Mouse (Mus musculus) urinary bladder, postnatal 4 days (tissue): ENCODE data around the gene Phgr1.
A peak's percentile ranks its signal among the peaks of the same experiment; 100 is the strongest.

ENCODE experiments used
- DNase-seq, 2 experiments: peaks; one replicate each; pipeline ENCODE4 v3.0.0; 2021 to 2022; ENCODE audit warnings: low spot score in 2 of 2

Phgr1 gene

DNA sequence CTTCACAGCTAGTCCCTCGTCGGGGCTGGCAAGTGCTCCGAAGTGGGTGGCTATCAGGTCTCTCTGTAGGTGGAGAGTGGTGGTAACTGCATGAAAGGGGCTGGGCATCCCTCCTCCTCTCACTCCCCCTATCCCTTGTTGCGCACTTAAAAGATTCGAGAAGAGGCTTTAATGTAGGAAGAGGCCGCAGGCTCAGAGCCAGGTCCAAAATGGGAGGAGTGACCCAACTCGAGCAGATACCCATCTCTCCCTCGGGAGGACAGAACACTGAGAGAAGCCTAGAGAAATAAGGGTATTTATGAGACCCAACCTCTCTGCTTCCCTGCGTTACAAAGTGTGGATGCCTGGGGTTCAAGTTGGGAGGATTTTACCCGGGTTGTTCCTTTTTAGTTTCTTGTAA is 6.5 kb downstream of the Phgr1 start:
- DNase-seq = no peak

DNA sequence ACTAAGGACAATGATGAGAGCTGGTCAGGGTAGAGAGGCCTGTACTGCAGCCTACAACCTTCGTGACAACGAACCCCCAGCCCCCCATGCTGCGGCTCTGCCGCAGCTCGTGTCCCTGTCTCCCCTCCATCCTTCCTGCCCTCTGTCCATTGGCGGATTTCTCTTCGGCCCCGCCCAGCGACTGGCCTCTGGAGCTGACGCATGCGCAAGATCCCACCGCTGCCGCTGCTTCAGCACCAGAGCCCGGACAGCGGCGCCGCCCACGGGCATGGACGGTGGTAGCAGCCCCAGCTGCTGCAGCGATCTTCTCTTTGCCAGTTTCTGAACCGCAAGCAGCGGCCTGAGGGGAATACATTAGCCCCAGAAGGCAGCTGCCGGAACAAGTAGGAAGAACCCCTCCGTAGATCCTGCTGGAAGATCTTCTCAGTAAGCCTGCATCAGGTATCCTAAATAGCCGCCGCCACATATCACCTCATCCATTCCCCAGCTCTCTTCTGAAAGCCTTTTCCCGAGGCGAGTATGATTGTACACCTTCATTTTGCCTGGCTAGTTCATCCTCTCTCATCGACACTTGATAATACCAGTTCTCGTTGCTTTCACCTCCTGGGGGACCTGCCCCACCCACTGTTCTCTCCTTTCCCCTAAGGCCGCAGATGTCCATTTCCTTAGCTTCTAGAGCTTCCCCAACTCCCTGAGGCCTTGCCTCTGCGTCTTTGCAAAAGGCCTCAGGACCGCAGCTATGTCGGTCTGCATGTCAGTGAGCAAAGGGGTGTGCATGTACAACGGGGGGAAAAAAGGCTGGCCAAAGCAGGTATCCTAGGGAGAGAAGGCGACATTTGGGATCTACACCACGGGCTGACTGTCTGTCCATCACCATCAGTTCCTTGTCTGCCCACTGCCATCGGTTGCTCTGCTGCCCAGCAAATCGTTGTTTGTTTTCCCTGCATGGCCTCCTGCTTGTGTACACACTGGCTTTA is 7.2 kb downstream of the Phgr1 start, which contains the start of gene Disp2:
Gene Disp2 (plus strand): TSS at position 216 of the 977 bp plus-strand sequence.
- DNase-seq = peak; percentile 87 to 92

DNA sequence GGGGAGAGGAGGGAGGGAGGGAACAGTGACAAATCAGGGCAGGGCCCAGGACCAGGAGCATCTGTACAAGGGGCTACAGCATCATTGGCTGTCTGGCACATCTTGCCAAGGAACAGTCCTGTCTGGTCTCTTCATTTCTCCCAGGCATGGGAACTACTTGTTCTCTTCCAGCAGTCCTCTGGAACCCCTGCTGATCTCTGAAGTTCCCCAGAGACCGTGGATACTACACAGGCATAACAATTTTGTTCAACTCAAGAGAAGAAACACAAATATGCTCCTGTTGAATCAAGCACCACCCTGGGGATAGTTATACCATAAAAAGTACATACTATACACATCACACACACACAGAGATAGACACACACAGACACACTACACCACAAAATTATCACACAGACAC is 8.5 kb downstream of the Phgr1 start:
- no peak for DNase-seq

DNA sequence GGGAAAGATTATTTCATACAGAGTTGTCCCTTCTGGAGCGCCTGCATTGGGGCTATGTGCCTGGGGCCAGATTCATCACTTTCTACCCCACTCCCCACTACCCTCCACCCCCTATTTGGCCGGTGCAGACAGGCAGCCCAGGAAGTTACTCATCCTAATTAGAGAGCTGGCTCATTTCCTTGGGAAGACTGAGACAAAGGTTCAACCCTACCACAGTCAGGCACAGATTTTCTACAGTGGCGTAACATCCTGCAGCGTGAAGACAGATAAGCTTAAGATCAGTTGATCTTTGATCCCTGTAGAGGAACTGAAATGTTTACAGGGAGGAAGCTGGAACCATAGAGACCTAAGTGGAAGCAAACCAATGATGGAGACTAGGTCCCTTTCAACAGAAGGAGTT is 9.7 kb downstream of the Phgr1 start:
- no peak for DNase-seq

DNA sequence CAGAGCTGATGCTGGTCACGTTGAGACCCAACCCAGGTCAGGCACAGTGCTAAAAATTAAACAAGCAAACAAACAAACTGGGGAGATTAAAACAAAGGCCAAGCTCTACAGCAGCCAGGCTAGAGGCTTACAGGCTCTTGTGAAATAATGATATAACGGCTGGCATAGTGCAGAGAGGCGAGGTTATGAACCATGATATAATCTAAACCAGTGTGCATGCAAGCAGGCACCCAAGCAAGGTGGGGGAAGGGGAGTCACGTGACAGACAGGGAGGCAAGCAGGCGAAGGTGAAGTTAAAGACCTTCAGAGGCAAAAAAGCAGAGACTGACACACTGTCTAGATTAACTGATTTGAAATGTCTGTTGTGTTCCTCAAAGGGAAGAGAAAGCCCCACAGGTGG is 10.5 kb downstream of the Phgr1 start:
- no peak for DNase-seq

DNA sequence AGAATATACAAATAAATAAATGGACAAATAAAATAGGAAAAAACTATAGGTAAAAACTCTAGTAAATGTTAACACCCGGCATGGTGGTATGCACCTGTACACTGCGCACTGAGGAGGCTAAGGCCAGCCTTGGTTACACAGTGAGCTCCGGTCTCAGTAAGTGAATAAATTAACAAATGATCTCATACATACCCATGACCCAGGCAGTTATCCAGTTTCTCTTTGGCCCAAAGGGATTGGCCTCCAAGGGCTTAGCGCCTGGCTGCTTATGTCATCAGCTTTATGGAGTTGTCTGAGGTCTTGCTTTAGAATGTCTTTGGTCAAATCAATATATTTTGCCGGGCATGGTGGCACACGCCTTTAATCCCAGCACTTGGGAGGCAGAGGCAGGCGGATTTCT is 11.1 kb downstream of the Phgr1 start:
- no peak for DNase-seq

DNA sequence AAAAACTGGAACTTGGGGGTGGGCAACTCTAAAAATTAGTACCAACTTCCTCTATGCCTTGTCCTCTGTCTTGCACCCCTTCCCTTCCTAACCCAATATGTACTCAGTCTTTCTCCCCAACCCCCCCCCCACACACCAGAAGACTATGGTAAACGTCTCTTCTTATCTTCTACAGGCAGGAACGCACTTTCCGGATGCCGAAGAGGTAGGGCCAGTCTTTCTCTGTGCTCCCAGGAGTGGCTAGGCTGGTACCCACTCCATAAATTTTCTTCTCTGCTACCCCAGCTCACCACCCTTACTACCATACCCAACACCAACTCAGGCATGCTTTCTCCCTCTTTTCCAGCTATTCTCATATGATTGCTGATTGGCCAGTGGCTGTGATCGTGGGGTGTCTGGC is 14.0 kb downstream of the Phgr1 start:
- DNase-seq = no peak

DNA sequence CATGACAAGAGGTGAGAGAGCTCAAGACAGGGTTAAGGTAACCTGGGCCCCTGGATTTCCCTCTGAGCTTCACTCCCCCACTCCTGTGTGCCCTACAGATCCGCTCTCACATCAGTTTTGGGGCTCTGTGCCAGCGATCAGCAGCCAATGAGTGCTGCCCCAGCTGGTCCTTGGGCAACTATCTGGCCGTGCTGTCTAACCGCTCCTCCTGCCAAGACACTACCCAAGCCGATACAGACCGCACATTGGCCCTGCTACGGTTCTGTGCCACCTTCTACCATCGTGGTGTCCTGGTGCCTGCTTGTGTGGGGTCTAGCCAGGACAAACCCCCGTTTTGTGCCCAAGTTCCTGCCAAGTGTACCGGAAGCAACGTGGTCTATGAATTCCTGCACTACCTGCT is 16.9 kb downstream of the Phgr1 start:
- no peak for DNase-seq

DNA sequence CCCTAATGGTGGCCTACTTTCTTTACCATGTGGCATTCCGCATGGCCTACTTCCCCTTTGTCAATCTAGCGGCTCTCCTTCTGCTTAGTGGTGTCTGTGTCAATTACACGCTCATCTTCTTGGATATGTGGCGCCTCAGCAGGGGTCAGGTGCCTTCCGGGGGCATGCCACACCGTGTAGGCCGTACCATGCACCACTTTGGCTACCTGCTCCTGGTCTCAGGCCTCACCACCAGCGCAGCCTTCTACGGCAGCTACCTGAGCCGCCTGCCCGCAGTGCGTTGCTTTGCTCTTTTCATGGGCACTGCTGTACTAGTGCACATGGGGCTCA is 17.6 kb downstream of the Phgr1 start:
- DNase-seq = no peak

DNA sequence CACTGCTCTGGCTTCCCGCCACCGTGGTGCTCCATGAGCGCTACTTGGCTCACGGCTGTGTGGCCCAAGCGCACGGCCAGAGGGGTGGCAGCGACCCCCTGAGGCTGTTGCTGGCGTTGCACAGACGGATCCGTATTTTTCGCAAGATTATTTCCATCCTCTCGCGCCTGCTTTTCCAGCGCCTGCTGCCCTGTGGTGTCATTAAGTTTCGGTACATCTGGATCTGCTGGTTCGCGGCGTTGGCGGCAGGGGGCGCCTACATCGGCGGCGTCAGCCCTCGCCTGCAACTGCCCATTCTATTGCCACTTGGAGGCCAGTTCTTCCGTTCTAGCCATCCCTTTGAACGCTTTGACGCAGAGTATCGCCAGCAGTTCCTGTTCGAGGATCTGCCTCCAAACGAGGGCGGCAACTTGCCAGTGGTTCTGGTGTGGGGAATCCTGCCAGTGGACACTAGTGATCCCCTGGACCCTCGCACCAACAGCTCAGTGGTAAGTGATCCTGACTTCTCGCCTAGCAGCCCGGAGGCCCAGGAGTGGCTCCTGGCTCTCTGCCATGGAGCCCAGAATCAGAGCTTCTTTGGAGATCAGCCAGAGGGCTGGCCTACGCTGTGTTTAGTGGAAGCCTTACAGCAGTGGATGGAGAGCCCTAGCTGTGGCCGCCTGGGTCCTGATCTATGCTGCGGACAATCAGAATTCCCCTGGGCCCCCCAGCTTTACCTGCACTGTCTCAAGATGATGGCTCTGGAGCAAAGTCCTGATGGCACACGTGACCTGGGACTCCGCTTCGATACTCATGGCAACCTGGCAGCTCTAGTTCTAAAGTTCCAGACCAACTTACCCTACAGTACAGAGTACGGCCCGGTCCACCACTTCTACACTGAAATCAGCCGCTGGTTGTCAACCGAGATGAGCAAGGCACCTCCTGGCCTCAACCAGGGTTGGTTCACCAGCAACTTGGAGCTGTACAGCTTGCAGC is 18.3 kb downstream of the Phgr1 start:
- DNase-seq = peak; percentile 58 to 67

DNA sequence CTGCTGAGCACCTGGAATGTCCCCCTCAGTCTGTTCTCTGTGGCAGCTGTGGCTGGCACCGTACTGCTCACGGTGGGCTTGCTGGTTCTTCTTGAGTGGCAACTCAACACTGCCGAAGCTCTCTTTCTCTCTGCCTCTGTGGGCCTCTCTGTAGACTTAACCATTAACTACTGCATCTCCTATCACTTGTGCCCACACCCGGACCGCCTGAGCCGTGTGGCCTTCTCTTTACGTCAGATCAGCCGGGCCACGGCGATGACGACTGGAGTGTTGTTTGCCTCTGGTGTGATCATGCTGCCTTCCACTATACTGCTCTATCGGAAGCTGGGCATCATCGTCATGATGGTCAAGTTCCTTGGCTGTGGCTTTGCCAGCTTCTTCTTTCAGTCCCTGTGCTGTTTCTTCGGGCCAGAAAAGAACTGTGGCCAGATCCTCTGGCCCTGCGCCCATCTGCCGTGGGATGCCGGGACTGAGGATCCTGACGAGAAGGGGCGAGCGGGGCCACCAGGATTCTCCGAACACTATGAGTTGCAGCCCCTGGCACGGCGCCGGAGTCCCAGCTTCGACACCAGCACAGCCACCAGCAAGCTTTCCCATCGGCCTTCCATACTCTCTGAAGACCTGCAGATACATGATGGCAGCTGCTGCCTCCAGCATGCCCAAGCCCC is 19.2 kb downstream of the Phgr1 start:
- no peak for DNase-seq

DNA sequence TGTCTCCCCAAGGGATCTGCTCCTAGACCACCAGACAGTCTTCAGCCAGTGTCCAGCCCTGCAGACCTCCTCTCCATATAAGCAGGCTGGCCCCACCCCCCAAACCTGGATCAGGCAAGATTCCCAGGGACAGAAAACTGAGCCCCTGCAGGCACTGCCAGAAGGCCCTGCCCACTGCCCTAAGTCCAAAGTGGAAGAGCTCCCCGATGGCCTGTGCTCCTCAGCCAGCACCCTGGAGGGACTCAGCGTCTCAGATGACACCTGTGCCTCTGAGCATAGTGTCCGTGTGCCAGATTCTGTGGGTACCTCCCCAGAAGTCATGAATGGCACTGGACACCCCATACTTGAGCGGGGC is 19.7 kb downstream of the Phgr1 start:
- DNase-seq = no peak

DNA sequence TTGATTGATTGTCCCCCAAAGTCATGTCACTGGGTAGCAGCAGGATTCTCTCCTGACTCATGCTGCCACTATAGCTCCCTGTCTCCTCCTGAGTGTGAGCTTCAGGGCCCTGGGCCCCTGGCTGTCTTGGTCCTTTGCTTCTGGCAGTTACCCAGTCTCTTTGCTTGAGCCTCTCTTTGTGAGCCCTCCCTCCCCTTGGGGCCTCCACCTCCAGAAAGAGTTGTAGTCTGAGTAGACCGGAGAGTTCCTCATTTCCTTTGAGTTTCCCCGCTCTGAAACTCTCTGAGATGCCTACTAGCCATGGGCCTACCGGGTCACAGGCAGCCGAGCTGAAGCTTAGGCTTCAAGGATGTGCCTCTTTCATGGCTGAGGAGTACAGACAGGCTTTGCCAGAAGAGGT is 21.1 kb downstream of the Phgr1 start:
- DNase-seq = no peak

DNA sequence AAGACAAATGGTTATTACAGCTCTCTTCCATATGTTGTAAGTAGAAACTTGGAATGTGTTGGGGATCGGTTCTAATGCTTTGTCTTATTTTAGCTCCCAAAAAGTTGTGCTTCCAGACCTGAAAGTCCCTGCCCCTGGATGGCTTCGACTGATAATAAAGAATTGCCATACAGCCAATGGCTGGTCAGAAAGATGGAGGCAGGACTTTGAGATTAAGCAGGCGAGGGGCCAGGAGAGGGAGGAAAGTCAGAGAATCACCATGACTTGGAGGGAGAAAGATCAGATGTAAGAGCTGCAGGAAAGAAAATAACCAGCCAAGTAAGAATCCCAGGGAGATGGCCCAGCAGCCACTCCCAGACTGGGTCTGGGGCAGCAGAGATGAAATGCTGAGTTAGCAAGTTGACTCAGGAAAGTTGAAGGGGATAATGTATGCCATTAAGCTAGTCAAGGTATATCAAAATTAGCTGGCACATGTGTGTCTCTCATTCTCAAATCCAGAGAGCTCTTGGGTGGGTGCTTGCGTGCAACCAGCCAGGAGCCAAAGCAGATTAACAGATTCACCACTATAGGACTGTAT is 30.1 kb downstream of the Phgr1 start:
- DNase-seq = no peak

DNA sequence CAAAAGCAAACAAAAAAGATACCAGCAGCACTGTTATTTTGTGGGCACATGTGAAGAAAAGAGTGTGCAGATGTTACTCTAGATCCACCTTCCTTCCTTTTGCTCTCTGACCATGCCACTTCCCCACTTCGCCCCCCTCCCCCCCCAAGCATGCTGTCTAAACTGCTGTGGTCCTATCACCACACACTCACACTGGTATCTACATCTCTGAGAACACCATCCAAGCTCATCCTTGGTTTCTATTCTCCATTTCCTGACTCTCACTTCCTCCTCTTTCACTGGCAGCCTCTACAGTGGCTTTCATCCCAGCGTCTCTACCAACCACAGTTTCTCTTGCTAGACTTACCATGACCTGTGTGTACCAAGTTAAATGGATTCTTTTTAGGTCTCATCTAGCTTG is 31.9 kb downstream of the Phgr1 start:
- DNase-seq = no peak

DNA sequence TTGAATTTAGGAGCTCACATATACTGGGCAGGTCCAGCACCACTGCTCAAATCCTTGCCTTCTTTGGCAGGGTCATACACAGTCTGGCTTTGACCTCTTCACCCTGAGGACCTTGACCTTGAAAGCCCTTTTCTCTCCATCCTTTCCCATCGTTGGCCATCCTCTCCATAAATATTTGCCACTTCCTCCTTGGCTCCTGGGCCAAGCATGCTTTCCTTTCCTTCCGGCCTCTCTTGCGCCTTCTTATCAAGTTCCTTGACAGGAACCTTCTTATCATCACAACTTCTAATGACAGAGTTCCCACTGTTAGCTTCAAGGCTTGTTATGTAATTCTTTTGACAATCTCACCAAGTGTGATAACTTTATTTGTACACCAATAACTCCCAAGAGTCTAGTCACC is 32.6 kb downstream of the Phgr1 start:
- no peak for DNase-seq

DNA sequence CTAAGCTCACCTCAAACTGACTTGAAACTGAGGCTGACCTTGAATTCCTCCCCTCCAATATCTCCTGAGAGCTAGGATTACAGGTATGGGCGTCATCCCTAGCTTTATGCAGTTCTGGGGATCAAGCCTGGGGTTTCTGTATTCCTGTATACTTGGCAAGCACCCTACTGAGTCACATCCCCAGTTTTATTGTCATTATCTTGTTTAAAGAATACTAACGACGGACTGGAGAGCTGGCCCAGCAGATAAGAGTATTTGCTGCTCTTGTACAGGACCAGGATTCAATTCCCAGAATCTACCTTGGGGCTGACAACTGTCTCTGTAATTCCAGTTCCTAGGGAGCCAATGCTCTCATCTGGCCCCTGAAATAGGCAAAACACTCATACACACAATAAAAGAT is 33.2 kb downstream of the Phgr1 start:
- DNase-seq = no peak

DNA sequence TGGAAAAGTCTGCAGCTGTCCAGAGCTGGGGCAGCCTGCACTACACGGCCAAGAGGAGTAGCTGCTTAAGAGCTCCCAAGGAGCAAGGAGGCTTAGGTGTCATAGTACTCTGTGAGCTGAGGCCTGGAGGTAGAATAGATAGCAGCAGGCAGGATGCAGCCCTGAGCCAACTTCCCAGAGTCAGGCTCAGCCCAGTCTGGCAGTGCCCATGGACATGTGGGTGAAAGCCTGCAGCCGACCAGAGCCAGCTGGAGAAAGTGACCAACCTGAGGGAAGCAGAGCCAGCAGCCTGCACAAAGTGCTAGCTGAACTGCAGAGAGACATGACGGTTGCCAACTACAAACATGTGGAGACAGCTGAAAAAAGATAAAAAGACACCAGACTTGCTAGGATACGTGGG is 34.3 kb downstream of the Phgr1 start:
- no peak for DNase-seq

DNA sequence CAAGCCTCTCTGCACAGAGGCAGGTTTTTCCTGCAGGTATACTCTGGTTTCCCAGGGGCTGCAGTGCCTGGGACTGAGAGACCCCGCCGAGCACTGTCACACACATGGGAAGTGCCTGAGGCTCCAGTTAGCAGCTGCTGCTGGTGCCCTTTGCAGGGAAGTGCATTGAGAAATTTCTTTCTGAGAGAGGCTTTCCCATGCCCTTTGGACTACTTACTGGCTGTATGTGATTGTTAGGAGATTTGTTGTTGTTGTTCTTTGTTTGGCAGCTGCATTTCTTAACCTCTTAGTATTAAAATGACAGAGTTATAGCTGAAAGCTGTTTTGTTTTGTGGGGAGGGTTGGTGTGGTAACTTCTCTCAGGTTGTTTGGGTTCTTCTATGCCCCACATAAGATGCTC is 38.3 kb downstream of the Phgr1 start:
- DNase-seq = no peak

DNA sequence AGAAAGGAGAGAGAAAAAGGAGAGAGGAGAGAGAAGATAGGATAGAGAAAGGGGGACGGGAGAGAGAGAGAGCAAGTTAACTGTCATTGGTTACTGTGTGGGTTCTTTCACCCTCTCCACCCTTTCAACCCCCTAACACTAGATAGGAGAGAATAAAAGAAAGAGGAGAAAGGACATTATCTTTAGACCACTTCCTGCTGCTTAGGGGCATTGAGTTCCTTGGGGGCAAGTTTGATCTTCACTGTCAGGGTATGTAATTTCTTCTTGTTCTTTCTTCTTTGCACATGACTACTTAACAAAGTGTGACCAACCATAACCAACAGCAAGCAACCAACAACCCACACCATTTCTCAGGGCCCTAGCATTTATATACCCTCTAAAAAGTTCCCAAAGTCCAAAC is 40.2 kb downstream of the Phgr1 start:
- no peak for DNase-seq

DNA sequence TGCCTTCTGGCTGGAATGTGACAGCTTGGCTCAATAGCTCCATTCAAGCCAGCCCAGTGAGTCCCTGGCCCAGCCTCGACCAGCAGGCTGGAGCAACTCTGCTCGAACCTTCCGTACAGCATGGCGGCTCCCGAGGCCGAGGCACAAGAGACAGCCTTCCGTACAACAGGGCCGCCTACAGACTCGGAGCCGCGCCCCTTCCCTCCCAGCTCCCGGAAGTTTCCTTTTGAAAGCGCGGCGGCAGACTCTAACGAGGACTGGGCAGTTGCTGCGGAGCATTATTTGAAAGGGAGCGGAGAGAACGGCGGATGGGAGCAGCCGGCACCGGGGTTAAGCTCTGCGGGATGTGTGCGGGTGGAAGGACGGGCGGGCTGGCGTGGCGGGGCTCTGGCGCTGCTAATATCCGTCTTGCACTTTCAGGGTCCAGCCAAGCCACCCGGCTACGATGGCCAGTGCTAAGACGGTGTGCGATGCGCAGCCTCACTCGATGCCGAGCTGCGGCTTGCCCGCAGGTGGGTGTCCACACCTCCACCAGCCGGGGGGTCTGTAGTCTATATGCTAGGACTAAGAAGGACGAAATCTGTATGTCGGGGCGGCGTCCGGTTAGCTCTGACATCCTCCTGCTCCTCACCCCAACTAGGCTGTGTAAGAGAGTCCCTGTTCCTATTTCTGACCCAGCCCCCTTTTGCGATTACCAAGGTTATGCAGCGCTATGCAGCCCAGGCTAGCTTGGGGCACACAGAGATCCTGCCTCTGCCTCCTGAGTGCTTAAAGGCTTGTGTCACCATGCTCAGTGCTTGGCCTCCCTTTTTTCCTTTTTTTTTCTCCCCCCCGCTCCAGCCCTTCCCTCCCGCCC is 41.6 kb downstream of the Phgr1 start, which contains the start of gene Knstrn:
Gene Knstrn (plus strand): TSS at position 23 of the 856 bp plus-strand sequence.
- DNase-seq = peak; percentile 77 to 84
